Mouse (Mus musculus) kidney, postnatal 4 days (tissue): ENCODE data around the gene Cabin1.
A peak's percentile ranks its signal among the peaks of the same experiment; 100 is the strongest.

ENCODE experiments used
- DNase-seq, 2 experiments: peaks; one replicate each; pipeline ENCODE4 v3.0.0; 2021; ENCODE audit warnings: mixed read lengths in 2 of 2

Cabin1 gene

DNA sequence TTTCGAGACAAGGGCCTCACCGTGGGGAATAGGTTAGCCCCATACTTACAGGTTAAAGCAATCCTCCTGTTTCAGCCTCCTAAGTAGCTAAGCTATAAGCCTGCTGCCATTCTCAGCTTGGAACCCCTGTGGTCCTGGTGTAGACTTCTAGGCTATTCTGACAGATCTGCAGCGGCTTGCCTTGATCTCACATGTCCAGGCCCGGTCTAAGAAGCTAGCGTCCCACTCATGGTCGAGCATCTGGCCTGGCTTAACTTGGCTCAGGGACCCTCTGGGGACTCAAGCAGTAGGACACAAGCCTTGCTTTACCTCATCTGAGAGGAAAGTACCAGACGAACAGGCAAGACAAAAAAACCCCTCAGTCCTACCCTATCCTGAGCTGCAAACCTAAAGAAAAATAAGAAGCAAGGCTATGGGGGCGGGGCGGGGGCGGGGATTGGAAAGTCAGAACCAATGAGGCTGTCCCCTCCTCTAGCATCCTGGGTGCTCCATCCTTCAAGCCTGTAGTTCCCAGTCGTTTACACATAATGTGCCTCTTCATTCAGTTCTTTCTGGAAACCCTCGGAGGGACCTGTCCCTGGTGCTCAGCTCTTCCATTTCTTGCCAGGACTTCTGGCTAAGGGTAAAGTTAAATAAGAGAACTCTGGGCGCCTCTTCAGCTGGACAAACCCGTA lies 129.0 kb downstream of the Cabin1 start:
- DNase-seq = no peak

DNA sequence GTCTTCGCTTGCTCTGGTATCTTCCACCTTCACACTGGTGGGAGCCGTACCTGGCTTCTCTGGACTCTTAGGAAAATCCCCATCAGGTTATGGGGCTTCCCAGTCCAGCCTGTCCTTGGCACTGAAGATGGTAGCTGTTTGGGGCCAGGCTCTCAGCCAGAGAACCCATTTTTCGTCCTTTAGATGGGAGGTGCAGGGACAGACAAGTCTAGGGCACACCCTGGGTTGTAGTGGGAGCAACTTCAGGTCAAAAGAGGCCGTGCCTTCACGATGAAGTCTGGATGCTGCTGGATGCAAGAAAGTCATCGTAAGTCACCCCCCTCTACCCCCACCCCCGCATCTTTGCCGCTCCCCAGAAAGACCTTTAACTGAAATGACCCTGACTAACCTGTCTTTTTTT lies 129.5 kb downstream of the Cabin1 start:
- DNase-seq = peak in 1 of 2 experiments; percentile 1

DNA sequence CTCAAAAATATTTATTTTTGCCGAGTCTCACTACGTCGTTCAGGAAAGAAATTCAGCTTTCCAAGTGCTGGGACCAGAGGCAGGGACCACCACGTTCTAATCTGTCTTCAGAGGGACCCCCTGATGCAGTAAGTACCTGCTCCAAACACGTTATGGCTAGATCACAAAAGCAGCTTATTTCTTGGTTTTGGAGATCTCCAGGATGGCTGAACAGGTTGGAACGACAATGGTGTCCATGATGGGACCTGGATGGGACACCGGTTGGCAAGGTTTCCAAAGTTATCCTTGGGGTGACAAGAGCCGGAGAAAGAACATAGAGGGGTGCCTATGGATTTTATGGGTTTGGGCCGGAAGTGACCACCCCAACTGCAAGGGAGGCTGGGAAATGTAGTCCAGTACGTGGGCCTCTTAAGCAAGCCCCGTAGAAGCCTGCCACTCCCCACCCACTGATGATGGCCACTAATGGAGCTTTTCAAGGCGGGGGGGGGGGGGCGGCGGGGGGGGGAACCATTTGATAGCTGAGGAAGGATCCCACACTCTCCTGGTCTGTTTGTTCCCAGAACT lies 130.5 kb downstream of the Cabin1 start:
- DNase-seq = peak in 1 of 2 experiments; percentile 1

DNA sequence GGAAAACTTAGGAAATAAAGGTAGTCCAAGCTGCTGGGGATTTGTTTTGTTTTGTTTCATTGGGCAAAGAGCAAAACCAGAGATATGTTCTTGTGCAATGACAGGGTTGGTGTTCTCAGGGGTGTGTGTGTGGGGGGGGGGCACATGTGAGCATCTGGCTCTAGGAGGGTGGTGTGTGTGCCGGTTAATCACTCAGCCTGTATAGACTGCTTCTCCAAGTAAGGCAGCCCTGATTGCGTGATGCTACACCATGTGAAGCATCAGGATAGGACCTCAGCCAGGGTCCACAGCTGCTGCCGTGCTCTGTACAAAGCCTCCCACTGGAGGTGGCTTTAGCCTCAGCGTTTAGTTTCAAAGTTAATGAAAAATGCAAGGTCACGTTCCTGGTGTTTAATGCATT lies 131.1 kb downstream of the Cabin1 start:
- DNase-seq = no peak

DNA sequence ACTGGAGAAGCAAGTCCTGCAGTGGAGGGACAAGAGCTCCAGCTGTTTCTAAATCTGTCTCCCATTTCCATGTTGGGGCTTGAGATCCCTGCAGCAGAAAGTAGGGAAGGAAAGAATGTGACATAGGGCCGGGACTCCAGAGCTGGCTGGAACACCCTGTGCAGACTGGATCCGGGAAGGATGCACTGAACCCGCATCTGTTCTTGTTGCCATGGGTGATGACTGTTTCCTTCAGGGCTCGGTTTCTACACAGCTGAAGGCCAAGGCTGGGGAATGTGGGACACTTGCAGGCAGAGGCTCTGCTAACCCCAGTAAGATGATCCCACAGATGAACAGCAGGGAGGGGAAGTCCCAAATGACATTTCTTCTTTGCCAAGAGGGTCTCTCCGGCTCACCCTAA lies 131.5 kb downstream of the Cabin1 start:
- peak in 1 of 2 experiments; percentile 26 for DNase-seq

DNA sequence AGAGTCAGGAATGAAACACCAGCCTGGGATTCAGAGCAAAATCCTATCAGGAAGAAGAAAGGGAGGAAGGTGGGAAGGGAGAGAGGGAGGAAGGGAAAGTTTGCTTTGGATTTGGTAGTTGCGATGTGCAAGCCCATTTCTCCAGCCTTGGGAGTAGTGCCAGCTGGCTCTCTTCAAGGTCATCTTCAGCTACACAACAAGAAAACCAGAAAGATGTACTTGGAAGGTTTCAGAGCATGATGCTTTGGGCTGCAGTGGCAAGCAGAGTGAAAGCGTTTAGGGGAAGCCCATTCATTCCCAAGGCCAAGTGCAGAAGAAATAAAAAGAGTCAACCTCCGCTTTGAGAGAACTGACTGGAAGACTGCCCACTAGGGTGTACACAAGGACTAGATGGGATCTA lies 136.7 kb downstream of the Cabin1 start:
- no peak for DNase-seq

DNA sequence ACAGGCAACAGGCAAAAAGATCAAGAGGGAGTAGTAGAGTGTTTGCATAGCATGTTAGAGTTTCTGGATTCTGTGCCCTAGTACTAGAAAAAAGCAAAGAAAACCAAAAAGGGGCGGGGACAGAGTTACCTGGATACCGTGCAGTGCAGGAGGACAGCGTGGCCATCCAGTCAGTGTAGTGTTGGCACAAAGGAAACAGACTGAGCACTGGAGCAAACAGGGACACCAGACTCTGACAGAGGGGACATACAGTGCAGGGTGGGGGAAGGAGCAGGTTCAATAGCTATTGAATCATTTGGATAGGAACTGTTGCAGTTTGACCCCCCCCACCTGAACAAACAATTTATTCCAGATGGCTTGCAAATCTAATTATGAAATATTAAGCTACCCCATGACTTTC lies 137.2 kb downstream of the Cabin1 start:
- DNase-seq = no peak

DNA sequence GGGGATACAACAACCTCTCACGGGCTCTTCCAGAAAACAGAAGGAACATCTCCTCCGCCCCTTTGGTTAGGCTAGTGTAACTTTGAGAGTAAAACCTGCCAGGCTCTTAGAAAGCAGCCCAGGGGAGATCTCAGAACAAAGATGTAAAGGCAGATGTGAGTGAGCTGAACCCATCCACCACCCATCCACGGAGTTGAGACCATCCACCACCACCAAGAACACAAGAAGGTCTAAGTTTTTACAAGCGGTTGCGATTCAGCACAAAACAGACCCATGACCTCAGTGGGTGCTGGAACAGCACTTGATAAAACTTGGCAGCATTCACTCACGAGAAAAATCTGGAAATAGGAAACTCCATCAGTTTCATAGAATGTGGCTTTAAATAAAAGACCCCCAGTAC lies 138.2 kb downstream of the Cabin1 start:
- DNase-seq = no peak

DNA sequence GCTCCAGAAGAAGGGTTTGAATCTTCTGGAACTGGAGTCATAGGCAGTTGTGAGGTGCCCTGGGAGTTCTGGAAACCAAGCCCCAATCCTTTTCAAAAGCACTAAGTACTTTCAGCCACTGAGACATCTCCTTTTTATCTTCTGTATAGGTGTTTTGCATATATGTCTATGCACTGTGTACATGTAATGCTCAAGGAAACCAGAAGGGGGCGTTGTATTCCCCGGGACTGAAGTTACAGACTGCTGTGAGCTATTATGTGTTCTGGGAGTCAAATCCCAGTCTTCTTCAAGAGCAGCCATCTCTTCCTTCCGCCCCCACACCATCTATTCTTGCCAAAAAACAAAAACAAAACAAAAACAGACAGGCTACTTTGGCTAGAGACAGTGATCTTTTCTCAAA lies 143.3 kb downstream of the Cabin1 start:
- DNase-seq = no peak

DNA sequence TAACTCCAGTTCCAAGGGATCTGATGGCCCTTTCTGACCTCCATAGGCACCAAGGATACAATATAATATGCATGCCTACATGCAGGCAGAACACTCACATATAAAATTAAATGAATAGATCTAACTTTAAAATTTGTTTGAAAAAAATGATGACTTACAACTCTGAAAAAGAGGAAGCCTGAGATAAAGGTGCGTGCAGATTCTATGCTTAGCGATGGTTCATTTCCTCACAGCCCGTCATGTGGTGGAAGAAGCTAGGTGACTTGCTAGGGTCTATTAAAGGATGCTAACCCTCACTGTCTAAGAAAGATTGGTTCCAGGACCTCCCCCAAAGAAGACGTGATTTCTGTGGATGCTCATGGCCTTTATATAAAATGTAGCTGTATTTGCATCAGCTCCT lies 148.1 kb downstream of the Cabin1 start:
- DNase-seq = no peak

DNA sequence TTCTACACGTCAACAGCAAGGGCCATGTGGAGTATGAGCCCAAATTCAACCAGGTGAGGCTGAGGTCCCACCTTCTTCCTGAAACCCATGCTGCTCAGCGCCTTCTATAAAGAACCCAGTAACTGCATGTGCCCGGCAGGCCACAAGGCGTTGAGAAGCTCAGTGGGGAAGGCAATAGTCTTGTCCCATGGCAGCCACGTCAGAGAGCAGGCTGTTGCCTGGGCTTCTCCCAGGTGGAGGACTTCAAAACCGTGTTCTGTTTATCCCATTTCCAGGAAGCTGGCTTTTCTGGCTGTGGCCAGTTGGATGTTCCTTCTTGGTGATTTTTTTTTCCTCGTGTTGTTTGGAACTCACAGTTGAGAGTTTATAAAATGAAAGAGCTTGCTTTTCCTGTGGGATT lies 153.7 kb downstream of the Cabin1 start:
- no peak for DNase-seq

DNA sequence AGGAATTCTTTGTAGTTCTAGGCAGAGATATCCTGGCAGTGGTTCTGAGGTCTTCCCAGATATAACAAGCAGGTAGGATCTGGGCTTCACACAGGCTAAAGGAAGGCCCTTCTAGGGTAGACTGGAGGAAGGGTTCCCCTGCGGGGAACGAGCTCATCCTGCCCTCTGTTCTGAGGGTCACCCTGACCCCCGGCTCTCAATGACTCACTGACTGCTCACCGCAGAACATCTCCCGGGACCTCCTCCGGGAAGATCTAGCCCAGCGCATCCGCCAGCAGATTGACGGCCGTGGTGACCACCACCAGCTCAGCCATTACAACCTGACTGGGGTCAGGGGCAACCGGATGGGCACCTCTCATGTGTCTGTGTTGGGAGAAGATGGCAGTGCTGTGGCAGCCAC lies 155.2 kb downstream of the Cabin1 start:
- no peak for DNase-seq

DNA sequence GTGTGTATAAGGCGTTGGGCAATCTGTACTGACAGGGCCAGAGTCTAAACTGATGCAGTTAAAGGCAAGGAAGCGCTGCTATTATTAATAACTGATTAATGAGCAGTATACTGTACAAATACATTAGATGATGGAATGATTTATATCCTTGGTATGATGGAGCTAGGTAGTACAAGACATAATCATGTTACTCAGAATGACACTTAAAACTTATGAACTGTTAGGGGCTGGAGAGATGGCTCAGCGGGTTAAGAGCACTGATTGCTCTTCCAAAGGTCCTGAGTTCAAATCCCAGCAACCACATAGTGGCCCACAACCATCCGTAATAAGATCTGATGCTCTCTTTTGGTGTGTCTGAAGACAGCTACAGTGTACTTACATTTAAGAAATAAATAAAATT lies 156.9 kb downstream of the Cabin1 start:
- no peak for DNase-seq

DNA sequence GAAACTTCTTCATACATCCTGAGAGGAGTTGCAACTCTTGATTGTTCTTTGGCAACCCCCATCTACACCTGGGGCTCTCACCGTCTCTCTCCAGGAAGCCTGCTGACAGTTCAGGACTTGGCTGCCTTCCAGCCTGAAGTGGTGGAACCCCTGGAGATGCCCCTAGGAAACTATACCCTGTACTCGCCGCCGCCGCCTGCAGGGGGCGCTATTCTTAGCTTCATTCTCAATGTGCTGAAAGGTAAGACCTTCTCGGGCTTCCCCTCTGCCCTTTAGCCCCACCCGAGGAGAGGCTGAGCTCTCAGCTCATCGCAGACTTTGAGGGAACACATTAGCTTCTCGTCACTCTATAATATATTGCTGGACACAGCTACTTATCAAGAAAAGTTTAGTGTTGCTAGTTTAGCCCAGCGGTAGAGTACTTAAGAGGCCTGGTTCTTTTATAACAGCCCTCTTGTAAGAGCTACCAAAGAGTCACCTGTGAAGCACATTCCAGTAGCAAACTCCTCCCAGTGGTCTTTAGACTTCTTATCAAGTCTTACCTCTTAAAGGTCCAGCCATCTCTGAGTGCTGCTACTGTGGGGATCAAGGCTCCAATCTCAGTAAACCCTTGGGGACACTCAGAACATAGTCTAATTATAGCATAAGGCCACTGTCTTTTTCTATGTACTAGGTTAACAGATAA lies 158.8 kb downstream of the Cabin1 start:
- DNase-seq = no peak

DNA sequence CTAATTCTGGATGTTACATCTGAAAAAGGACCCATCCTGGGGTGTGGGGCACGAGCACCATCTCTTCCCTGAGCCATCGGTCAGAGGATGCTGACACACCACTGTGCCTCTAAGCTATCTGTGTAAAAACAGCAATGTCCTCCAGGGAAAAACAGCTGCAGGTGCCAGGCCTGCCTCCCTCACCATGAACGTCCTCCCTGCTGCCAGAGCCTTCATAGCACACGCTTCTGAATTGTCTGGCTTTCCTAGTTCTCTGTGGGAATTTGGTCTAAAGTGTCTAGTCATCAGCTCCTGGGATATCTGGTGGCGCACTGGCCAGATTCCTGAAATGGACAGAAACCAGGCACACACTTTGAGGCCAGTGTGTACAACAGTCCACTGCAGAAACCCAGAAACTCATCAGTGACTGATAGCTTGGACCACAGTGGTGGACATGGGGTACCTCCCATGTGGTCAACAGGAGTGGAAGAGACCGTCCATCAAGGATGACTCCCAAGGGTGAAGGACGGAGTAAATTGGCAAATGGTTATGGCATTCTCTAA lies 163.9 kb downstream of the Cabin1 start:
- no peak for DNase-seq
